Mouse (Mus musculus) common myeloid progenitor, adult 5-6 weeks (primary cell): Measurements from ENCODE around the gene Nr4a2. TPM values are rescaled to one million over a fixed set of nuclear protein-coding genes. Genes with fewer than 3 reads are reported as not detected.

Experiments used
- total RNA-seq: library from RNA; stranded (forward); fragments of 200-1000, 187-1606 nt; gene quantifications from 2 replicates; pipeline ENCODE4 v1.2.3, GENCODE M21; 2017

Gene Nr4a2
- total RNA-seq, 1 experiment from 2014 or later = 3.7 TPM

Other genes starting within 250 kb of the Nr4a2 start
- 24.2 and 29.2 TPM in 2 replicates for gene Gpd2, start 113.6 kb upstream of the Nr4a2 start, total RNA-seq